Mouse (Mus musculus) ES-E14 (cell line): ENCODE results near the gene Elmo1. TPM values are rescaled to one million over a fixed set of nuclear protein-coding genes. Genes with fewer than 3 reads are reported as not detected.

ENCODE experiments used
- DNase-seq: peaks from one replicate; pipeline ENCODE4 v3.0.0-alpha.2; 2013; ENCODE audit warnings: low read depth, low spot score
- H3K27ac ChIP-seq: 2 replicates; pipeline ENCODE4 v1.5.1; 2012; ENCODE audit warnings: low read depth, mild to moderate bottlenecking, low read length, moderate library complexity, mixed read lengths; ENCODE audit not compliant: poor library complexity, insufficient read depth, severe bottlenecking
- H3K36me3 ChIP-seq: 2 replicates; pipeline ENCODE4 v1.6.1; 2012; ENCODE audit warnings: mild to moderate bottlenecking, low read length, moderate library complexity, mixed read lengths; ENCODE audit not compliant: control insufficient read depth, poor library complexity, insufficient read depth, severe bottlenecking
- H3K4me1 ChIP-seq, 2 experiments: fragments of 150-350 bp in 1 of 2; sonication (generic) in 1 of 2; 2 replicates each; pipeline ENCODE4 v1.6.1; 2012; ENCODE audit warnings: low read length in 2 of 2, mild to moderate bottlenecking in 1 of 2, mixed read lengths in 1 of 2; ENCODE audit not compliant: control insufficient read depth in 2 of 2, insufficient read depth in 2 of 2, poor library complexity in 1 of 2
- H3K4me3 ChIP-seq, 2 experiments: fragments of 150-350 bp in 1 of 2; sonication (generic) in 1 of 2; 2 replicates each; pipeline ENCODE4 v1.5.1; 2012; ENCODE audit warnings: low read length in 2 of 2, low read depth in 1 of 2, mild to moderate bottlenecking in 1 of 2, mixed read lengths in 1 of 2; ENCODE audit not compliant: insufficient read depth in 1 of 2, poor library complexity in 1 of 2, severe bottlenecking in 1 of 2
- H3K9ac ChIP-seq: 2 replicates; pipeline ENCODE4 v1.6.1; 2012; ENCODE audit warnings: low read depth, mild to moderate bottlenecking, low read length, mixed read lengths; ENCODE audit not compliant: poor library complexity, insufficient read depth, severe bottlenecking
- H3K9me3 ChIP-seq: fragments of 150-350 bp; sonication (generic); 2 replicates; pipeline ENCODE4 v1.6.1; 2012; ENCODE audit warnings: low read depth, mild to moderate bottlenecking, low read length; ENCODE audit not compliant: control insufficient read depth, insufficient read depth
- CHD2 ChIP-seq: IDR thresholded peaks from 2 replicates; pipeline ENCODE4 v1.6.1; 2014; ENCODE audit warnings: mild to moderate bottlenecking, low read depth, low read length, inconsistent platforms
- HCFC1 ChIP-seq: IDR thresholded peaks from 2 replicates; pipeline ENCODE4 v1.6.1; 2012; ENCODE audit warnings: low read length, inconsistent platforms, borderline replicate concordance; ENCODE audit not compliant: insufficient read depth
- MAFK ChIP-seq: IDR thresholded peaks from 2 replicates; pipeline ENCODE4 v1.6.1; 2014; ENCODE audit warnings: mild to moderate bottlenecking, low read depth, low read length, inconsistent platforms; ENCODE audit not compliant: insufficient read depth
- ZC3H11A ChIP-seq: IDR thresholded peaks from 2 replicates; pipeline ENCODE4 v1.6.1; 2012; ENCODE audit warnings: low read depth, mild to moderate bottlenecking, inconsistent platforms, low read length, borderline replicate concordance
- ZNF384 ChIP-seq: IDR thresholded peaks from 2 replicates; pipeline ENCODE4 v1.6.1; 2012; ENCODE audit warnings: low read depth, low read length, inconsistent platforms
- in situ Hi-C, 2 experiments: fragments of 600-800 bp; cut with MboI; formaldehyde crosslinking; loops; one replicate each; pipeline ENCODE4 v1.15.1; 2025; ENCODE audit warnings: low sequenced_read_pairs in 2 of 2, inconsistent platforms in 1 of 2; ENCODE audit not compliant: unreplicated experiment in 2 of 2
- total RNA-seq: library from RNA; depleted of rRNA; stranded (reverse); fragments of 300-350 nt; gene quantifications from 2 replicates; pipeline ENCODE4 v1.2.3, GENCODE M21; 2012

The Elmo1 gene
- total RNA-seq, 1 experiment = 3.7 TPM

DNA sequence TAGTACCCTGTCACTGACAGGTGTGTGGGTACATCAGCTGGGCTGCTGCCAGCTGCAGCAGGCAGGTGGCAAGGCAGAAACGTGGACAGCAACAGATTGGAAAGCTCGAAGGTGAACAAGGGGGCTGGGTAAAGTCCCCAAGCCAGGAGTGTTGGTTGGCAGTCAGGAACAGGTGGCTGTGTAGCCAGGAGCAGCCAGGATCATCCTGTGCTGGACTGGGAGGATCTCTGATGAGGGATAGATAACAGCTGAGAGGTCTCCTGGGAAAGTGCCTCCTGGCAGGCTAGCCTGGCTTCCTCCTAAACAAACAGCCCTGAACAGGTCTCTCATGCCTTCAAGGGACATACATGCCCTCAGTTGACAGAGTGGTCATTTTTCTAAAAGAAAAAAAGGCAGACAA, 110.2 kb downstream of the Elmo1 start:
- Histone ChIP-seq H3K9me3 (no peaks in the 10 kb centered on the region), H3K4me3 (no peak overlapping the region), H3K36me3 (no peaks in the 10 kb centered on the region), H3K27ac (no peak overlapping the region), H3K9ac (no peak overlapping the region), H3K4me1 (no peaks in the 10 kb centered on the region)
- no peak for DNase-seq
- no peak for TF ChIP-seq ZC3H11A
- no peak for TF ChIP-seq MAFK
- TF ChIP-seq CHD2 = no peak
- TF ChIP-seq HCFC1 = no peak
- no peak for TF ChIP-seq ZNF384
- in situ Hi-C loops = no loop called here

DNA sequence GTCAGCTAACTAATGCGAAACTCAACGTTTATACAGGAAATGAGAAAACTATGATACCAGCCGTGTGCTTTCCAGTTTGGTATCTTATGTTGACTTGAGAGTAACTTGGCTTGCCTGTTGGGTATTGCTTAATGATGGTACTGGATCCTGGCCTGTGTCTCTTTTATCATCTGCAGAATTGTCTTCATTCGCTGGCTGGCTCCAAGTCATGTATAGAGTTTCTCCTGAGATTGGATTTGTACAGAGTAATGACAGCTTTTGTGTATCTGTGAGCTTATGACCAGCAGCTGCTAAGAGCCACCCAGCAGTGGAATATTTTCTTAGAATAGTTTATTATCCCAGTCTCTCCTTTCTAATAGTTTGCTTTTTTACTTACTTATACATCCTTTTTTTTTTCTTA, 112.2 kb downstream of the Elmo1 start:
- in situ Hi-C loops = no loop called here
- H3K9ac ChIP-seq = no peak overlapping the region

DNA sequence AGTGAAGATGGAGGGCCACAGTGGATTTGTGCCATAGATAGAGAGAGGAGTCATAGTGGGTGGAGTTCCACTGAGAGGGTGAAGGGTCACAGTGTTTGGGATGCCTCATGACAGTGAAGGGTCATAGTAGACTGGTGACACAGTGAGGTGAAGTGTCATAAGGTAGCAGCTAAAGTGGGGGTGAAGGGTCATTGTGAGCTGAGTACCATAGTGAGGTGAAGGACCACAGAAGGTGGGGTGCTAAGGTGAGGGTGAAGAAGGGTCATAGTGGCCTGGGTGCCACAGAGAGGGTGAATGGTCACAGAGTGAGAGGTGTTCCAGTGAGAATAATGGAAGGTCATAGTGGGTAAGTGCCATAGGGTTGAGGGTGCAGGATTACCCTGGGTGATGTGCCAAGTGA, 113.8 kb downstream of the Elmo1 start:
- Histone ChIP-seq H3K27ac (no peak overlapping the region), H3K9me3 (no peaks in the 10 kb centered on the region), H3K9ac (no peak overlapping the region), H3K4me3 (no peak overlapping the region), H3K4me1 (no peaks in the 10 kb centered on the region), H3K36me3 (no peaks in the 10 kb centered on the region)
- DNase-seq = no peak
- TF ChIP-seq HCFC1 = no peak
- in situ Hi-C loops = no loop called here

More for the DNA sequence above, 112.2 kb downstream of the Elmo1 start:
- H3K27ac ChIP-seq = no peak overlapping the region
- no peak for DNase-seq
- no peaks in the 10 kb centered on the region for H3K4me1 ChIP-seq
- H3K9me3 ChIP-seq = no peaks in the 10 kb centered on the region
- H3K4me3 ChIP-seq = no peak overlapping the region
- H3K36me3 ChIP-seq = no peaks in the 10 kb centered on the region
- TF ChIP-seq ZC3H11A (no peak), MAFK (no peak), CHD2 (no peak), ZNF384 (no peak), HCFC1 (no peak)

DNA sequence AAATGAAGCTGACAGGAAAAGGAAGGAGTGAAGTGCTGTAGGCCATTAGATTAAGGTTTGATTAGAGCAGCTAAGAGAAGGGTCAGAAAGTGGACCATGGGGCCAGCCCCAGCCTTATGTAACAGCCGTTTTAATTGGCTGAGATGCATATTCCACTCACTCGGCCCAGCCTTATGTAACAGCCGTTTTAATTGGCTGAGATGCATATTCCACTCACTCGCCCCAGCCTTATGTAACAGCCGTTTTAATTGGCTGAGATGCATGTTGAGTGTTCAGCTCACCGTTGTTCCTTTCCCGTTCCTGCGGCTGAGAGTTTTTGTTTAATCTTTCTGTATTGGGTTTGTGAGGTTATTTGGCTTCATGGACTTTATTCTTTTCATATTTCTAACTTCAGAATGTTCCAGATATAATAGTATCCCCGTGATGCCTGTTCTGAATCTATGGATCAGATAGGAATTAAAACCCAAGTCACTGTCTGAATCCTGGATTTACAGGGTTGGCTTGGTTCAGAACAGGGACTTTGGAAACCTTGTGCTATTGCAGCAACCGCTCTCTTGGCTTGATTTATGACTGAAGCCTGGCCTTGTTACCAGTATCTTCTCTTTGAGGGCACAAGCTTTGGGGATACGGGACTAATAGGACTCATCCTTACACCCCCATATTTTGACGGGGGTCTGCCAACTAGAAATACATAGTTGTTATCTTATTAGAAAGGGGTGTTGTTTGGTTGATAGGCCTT, 114.8 kb downstream of the Elmo1 start:
- Histone ChIP-seq H3K4me1 (no peaks in the 10 kb centered on the region), H3K4me3 (no peak overlapping the region), H3K36me3 (no peaks in the 10 kb centered on the region), H3K9me3 (no peaks in the 10 kb centered on the region), H3K27ac (no peak overlapping the region), H3K9ac (no peak overlapping the region)
- TF ChIP-seq ZNF384 = no peak
- no peak for TF ChIP-seq ZC3H11A
- no peak for TF ChIP-seq CHD2
- TF ChIP-seq MAFK = no peak
- no peak for TF ChIP-seq HCFC1
- DNase-seq = no peak
- in situ Hi-C loops = no loop called here

DNA sequence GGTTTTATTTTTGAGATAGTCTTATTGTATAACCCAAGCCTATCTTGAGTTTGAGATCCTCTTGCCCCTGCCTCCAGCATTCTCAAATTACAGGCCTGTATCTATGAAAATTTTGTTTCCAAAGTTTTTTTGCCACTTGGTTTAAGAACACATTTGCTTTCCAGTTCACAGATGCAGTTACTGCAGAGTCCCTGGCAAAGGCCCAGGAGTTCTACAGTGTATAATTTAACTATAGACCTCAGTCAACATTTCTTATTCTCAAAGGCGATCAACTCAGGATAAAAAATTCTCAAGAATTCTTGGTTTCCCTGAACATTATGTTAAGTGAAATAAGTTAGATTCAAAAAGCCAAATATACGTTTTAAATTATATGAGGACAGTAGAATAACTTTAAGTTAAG, 115.3 kb downstream of the Elmo1 start:
- Histone ChIP-seq H3K4me1 (no peaks in the 10 kb centered on the region), H3K9ac (no peak overlapping the region), H3K36me3 (no peaks in the 10 kb centered on the region), H3K9me3 (no peaks in the 10 kb centered on the region), H3K27ac (no peak overlapping the region), H3K4me3 (no peak overlapping the region)
- in situ Hi-C loops = no loop called here
- no peak for DNase-seq
- TF ChIP-seq HCFC1 = no peak
- no peak for TF ChIP-seq ZC3H11A
- no peak for TF ChIP-seq CHD2
- TF ChIP-seq MAFK = no peak
- TF ChIP-seq ZNF384 = no peak
